Mouse (Mus musculus) WW6 (cell line): ENCODE measurements around the gene Satl1.
A peak's percentile ranks its signal among the peaks of the same experiment; 100 is the strongest.
"Not testable (repeated sequence)": the region's sequence is repeated elsewhere in the genome, so short reads cannot be mapped to it uniquely, and the experiment has no call there.

Source experiments
- DNase-seq: peaks from one replicate; pipeline ENCODE4 v3.0.0-alpha.2; 2013; ENCODE audit warnings: low read depth, low spot score

Gene Satl1

DNA sequence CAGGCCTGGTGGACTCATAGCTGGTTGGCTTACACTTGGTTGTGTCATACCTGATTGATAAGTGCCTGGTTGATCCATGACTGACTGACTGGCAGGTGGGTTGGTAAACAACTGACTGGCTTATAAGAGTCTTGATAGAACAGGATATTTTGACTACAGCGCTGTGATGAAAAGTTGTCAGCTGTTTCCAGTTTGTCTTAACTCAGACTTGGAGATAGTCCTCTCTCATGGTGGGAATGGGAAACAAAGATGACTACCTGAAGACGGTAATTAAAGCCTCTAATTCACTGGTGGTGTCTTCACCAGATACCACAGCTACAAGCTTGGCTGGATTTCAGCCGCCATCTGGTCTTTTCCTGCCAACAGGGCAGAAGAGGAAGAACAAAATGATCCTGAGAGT lies at the start of gene Satl1:
Gene Satl1, minus strand, starts transcription at position 101 of the 400 bp plus-strand sequence.
- no peak for DNase-seq

GRCm38 (mm10) chrX:112438064-112438463 lies 31.5 kb upstream of the Satl1 start:
- no peak for DNase-seq

DNA sequence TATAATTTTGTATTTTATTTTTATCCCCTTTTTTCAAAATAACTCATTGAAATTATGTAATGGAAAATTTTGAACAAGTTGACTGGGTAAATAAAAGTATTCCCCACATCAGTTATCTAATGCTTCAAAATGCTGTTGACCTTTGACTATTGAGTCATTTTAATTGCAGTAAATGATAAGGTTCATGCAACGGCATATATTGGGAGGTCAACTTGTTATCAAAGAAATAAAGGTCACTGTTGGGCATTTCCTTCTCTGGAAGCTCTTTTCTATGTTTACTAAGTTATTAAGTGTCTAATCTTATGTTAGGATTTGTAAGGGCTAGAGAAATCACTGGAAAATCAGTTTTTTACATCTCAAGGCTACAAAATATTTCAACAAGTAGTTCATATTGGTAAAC lies 31.0 kb upstream of the Satl1 start:
- no peak for DNase-seq

GRCm38 (mm10) chrX:112422998-112423397 lies 16.4 kb upstream of the Satl1 start:
- DNase-seq: not testable (repeated sequence)

DNA sequence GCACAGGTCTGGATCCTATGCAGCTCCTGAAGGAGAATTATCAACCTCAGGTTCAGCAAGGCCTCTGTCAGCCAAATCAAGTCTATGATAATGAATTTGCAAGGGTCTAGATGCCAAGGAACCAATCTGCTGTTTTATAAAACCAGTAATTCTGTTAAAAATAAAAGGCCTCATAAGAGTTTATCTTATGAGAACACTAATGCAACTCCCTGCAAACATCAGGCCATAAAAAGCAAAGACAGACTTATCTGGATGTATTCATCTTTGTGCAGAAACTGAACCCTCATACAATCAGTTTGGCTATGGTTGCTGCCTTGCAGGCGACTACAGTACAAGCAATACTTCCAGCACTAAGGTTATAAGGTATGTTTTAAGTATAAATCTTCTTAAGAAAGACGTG lies 5.7 kb upstream of the Satl1 start:
- no peak for DNase-seq

DNA sequence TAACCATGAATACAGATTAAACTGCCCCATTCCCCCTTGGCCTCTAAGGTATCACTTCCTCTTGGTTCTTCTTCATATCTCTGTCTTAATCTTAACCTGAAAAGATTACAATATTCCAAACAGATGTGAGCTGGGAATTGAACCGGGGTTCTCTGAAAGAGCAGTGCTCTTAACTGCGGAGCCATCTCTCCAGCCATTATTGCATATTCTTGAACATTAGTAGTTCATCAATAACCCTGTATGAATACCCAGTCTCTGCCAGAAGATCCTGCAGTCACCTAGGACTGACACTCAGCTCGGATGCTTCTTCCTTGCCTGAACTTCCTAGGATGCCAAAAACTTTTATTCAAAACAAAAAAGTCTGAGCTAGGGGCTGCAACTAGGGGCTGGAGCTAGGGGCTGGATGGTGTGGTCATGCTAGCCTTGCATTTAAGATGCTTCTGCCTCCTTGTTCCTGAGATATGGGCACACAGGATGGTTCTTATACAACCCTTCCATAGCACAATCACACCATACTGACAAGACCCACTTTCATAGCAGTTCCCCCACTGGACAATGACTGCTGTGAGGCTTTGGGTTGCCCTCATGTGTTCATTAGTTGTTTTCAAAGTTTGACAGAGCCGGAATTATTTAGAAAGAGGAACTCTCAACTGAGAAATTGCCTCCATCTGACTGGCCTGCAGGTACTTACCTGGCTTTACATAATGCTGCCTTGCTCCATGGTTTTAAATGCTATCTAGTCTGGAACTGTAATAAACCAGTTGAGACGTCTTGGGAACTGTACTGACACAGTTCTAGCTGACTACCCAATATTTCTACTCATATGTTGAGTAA lies 35.8 kb downstream of the Satl1 start:
- DNase-seq: peak; percentile 58

DNA sequence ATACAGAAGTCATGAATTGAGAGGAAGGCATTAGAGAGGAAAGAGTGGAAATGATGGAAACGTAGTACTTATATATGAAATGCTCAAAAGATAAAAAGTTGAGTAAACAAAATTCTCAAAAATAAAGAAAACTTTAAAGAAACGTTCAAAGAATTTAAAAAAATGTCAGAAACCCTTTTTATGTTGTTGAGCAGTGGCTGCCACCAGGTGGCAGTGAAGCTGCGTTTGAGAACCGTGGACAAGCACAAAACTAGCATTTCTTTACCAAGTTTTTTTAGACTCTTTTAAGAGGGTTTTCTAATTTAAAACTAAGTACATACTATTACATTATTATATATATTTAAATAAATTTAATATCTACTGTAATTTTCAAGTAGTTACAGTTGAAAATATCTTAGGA lies 38.2 kb downstream of the Satl1 start:
- DNase-seq: no peak

DNA sequence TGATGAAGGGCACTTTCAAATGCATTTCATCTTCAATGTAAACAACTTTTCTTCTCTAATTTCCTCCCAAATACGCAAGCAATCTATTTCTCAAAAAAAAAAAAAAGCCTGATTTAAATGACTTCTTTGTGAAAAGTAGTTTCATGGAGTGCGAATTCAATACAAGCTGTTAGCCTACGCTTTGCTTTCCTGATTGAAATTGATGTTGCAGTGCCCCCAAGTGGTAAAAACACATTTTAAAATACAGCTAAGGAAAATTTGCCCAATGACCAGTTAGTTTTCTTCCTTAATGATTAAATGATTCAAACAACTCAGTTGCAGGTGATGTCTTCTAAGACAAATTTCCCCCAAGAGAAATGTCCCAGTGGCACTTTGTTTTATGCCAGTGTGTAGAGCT lies 58.2 kb downstream of the Satl1 start:
- DNase-seq: no peak

- no peak for DNase-seq
These were observed 58.8 kb downstream of the Satl1 start for GRCm38 (mm10) chrX:112347467-112348394.

- DNase-seq: no peak
These were observed 67.1 kb downstream of the Satl1 start for GRCm38 (mm10) chrX:112339486-112339885.
